Mouse (Mus musculus) heart, postnatal 36 days (tissue): ENCODE measurements around the gene Sel1l2. TPM values are rescaled to one million over a fixed set of nuclear protein-coding genes. Genes with fewer than 3 reads are reported as not detected.

Experiments
- DNase-seq, 2 experiments: peaks; one replicate each; pipeline ENCODE4 v3.0.0; 2021 to 2022
- intact Hi-C: fragments of 180-260 bp; cut with DNase I; formaldehyde crosslinking; loops from one replicate; pipeline ENCODE4 v1.15.1; 2025
- total RNA-seq, 2 experiments: library from RNA; stranded (reverse); gene quantifications; 2 replicates each; pipeline ENCODE4 v1.2.3; 2021

The Sel1l2 gene
- total RNA-seq, result not detected

- intact Hi-C loops, result no loop called here
- DNase-seq, result no peak
Observed at GRCm38 (mm10) chr2:140389525-140389924, at the start of gene Sel1l2. Sel1l2 (minus strand) TSS chr2:140389706.

- intact Hi-C loops, result no loop called here
- DNase-seq, result no peak
Observed at GRCm38 (mm10) chr2:140439081-140439480, 49.6 kb upstream of the Sel1l2 start.

GRCm38 (mm10) chr2:140427283-140427682 is 37.8 kb upstream of the Sel1l2 start:
- no peak for DNase-seq
- intact Hi-C loops, result loop anchor here (2.0 to 5.0 kb wide), 3 partner anchors 226 to 835 kb away; partner anchors contain the start of genes Esf1 and Ndufaf5

GRCm38 (mm10) chr2:140425844-140426243 is 36.3 kb upstream of the Sel1l2 start:
- intact Hi-C loops, result loop anchor here (2.0 to 5.0 kb wide), 3 partner anchors 225 to 834 kb away; partner anchors contain the start of genes Esf1 and Ndufaf5

GRCm38 (mm10) chr2:140395744-140396231 is 6.3 kb upstream of the Sel1l2 start:
- intact Hi-C loops, result loop anchor here (2.0 kb wide), 1 partner anchor 227 kb away; no protein-coding TSS in a partner anchor
- peak; percentile 14 to 25 for DNase-seq

More at GRCm38 (mm10) chr2:140425844-140426243, 36.3 kb upstream of the Sel1l2 start:
- DNase-seq, result no peak

- peak; percentile 95 to 97 for DNase-seq
- intact Hi-C loops, result loop anchor here (2.0 kb wide), 1 partner anchor 226 kb away; no protein-coding TSS in a partner anchor
Observed at GRCm38 (mm10) chr2:140395179-140395578, 5.7 kb upstream of the Sel1l2 start, which contains the start of gene Macrod2. Macrod2 (plus strand) TSS chr2:140395309.

GRCm38 (mm10) chr2:140364804-140365203 is 24.7 kb downstream of the Sel1l2 start:
- no peak for DNase-seq
- intact Hi-C loops, result no loop called here

GRCm38 (mm10) chr2:140359905-140360304 is 29.6 kb downstream of the Sel1l2 start:
- intact Hi-C loops, result no loop called here
- no peak for DNase-seq

- no peak for DNase-seq
- intact Hi-C loops, result no loop called here
Observed at GRCm38 (mm10) chr2:140342394-140342793, 47.1 kb downstream of the Sel1l2 start.

- intact Hi-C loops, result no loop called here
- DNase-seq, result no peak
Observed at GRCm38 (mm10) chr2:140330508-140331306, 58.8 kb downstream of the Sel1l2 start.

- no peak for DNase-seq
- intact Hi-C loops, result no loop called here
Observed at GRCm38 (mm10) chr2:140302976-140303708, 86.4 kb downstream of the Sel1l2 start.

- no peak for DNase-seq
Observed at GRCm38 (mm10) chr2:140297155-140297554, 92.4 kb downstream of the Sel1l2 start.

GRCm38 (mm10) chr2:140293820-140294219 is 95.7 kb downstream of the Sel1l2 start:
- DNase-seq, result no peak
- intact Hi-C loops, result no loop called here

More at GRCm38 (mm10) chr2:140297155-140297554, 92.4 kb downstream of the Sel1l2 start:
- intact Hi-C loops, result no loop called here

- intact Hi-C loops, result no loop called here
- no peak for DNase-seq
Observed at GRCm38 (mm10) chr2:140280808-140281207, 108.7 kb downstream of the Sel1l2 start.

- intact Hi-C loops, result no loop called here
- DNase-seq, result no peak
Observed at GRCm38 (mm10) chr2:140255595-140256141, 133.8 kb downstream of the Sel1l2 start.

GRCm38 (mm10) chr2:140254256-140254655 is 135.2 kb downstream of the Sel1l2 start:
- no peak for DNase-seq
- intact Hi-C loops, result no loop called here

GRCm38 (mm10) chr2:140243105-140243504 is 146.4 kb downstream of the Sel1l2 start:
- intact Hi-C loops, result no loop called here

GRCm38 (mm10) chr2:140242398-140242797 is 147.1 kb downstream of the Sel1l2 start:
- intact Hi-C loops, result no loop called here

More at GRCm38 (mm10) chr2:140243105-140243504, 146.4 kb downstream of the Sel1l2 start:
- DNase-seq, result no peak

GRCm38 (mm10) chr2:140237245-140237644 is 152.3 kb downstream of the Sel1l2 start:
- DNase-seq, result no peak
- intact Hi-C loops, result no loop called here

More at GRCm38 (mm10) chr2:140242398-140242797, 147.1 kb downstream of the Sel1l2 start:
- no peak for DNase-seq

- intact Hi-C loops, result no loop called here
- DNase-seq, result no peak
Observed at GRCm38 (mm10) chr2:140230295-140230694, 159.2 kb downstream of the Sel1l2 start.

GRCm38 (mm10) chr2:140220325-140220724 is 169.2 kb downstream of the Sel1l2 start:
- intact Hi-C loops, result no loop called here

More at GRCm38 (mm10) chr2:140220325-140220724, 169.2 kb downstream of the Sel1l2 start:
- no peak for DNase-seq
